Mouse (Mus musculus): ENCODE measurements around the gene Lrrc49. TPM values are rescaled to one million over a fixed set of nuclear protein-coding genes. Genes with fewer than 3 reads are reported as not detected.

The Lrrc49 gene
- polyA plus RNA-seq, 1 experiment from 2014 or later, result 20.6 TPM

GRCm38 (mm10) chr9:60672568-60672967 lies 15.4 kb downstream of the Lrrc49 start:
- Histone ChIP-seq H3K36me3 (peaks cover 24% of the 10 kb centered on the region), H3K27ac (no peak overlapping the region), H3K4me1 (no peaks in the 10 kb centered on the region), H3K9ac (no peak overlapping the region), H3K27me3 (no peaks in the 10 kb centered on the region), H3K4me3 (no peak overlapping the region), H3K9me3 (no peaks in the 10 kb centered on the region), H3K4me2 (no peak overlapping the region)
- WGBS, result 87% methylated on average over 6 of the region's 6 CpGs
- no peak for ATAC-seq (ENCODE audit: insufficient number of reproducible peaks, insufficient read depth, low FRiP score, low TSS enrichment, low read depth)

DNA sequence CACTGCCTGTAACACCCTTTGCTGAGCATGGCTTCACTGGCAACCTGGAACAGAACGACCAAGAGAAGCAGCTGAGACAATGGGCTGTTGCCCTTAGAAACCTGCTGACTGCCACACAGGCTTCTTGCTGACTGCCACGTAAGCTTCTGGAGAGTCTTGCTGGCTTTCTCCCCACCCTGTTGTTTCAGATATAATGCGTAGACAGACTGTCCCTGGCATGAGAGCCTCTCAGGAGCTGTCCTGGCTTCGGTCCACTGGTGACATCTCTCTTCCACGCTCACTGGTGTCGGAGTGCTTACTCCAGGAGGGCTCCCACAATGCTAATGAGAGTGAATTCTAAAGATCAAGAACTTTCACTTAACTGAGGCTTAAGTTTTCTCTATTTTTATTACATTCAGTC lies 19.1 kb downstream of the Lrrc49 start:
- Histone ChIP-seq H3K9me3 (no peaks in the 10 kb centered on the region), H3K9ac (no peak overlapping the region), H3K4me2 (no peak overlapping the region), H3K27ac (no peak overlapping the region), H3K27me3 (no peaks in the 10 kb centered on the region), H3K36me3 (peaks cover 37% of the 10 kb centered on the region), H3K4me1 (no peaks in the 10 kb centered on the region), H3K4me3 (no peak overlapping the region)
- WGBS, result 89% methylated on average over 6 of the region's 6 CpGs
- ATAC-seq (ENCODE audit: insufficient number of reproducible peaks, insufficient read depth, low FRiP score, low TSS enrichment, low read depth), result no peak

DNA sequence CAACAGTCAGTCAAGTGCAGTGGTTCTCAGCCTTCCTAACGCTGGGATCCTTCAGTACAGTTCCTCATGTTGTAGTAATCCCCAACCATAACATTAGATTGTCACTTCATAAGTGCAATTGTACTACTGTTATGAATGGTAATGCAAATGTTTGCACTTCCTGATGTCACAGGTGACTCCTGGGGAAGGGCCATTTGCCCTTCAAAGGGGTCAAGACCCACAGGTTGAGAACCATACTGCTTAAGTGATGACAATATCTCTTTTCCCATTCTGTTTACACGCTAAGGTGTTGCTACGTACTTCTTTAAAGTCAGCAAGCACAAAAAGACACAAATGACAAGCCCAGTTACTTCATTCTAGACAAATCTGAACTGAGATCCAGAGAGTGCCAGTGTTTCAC lies 22.4 kb downstream of the Lrrc49 start:
- Histone ChIP-seq H3K9ac (no peak overlapping the region), H3K9me3 (no peaks in the 10 kb centered on the region), H3K4me2 (no peak overlapping the region), H3K27ac (no peak overlapping the region), H3K4me3 (no peak overlapping the region), H3K27me3 (no peaks in the 10 kb centered on the region), H3K36me3 (peaks cover 43% of the 10 kb centered on the region), H3K4me1 (no peaks in the 10 kb centered on the region)
- ATAC-seq (ENCODE audit: insufficient number of reproducible peaks, insufficient read depth, low FRiP score, low TSS enrichment, low read depth), result no peak
- 94% methylated on average over 3 of the region's 3 CpGs for WGBS

GRCm38 (mm10) chr9:60664866-60665265 lies 23.1 kb downstream of the Lrrc49 start:
- Histone ChIP-seq H3K36me3 (peaks cover 43% of the 10 kb centered on the region), H3K4me3 (no peak overlapping the region), H3K9ac (no peak overlapping the region), H3K4me2 (no peak overlapping the region), H3K27ac (no peak overlapping the region), H3K9me3 (no peaks in the 10 kb centered on the region), H3K4me1 (no peaks in the 10 kb centered on the region), H3K27me3 (no peaks in the 10 kb centered on the region)
- 85% methylated on average over 5 of the region's 5 CpGs for WGBS
- ATAC-seq (ENCODE audit: insufficient number of reproducible peaks, insufficient read depth, low FRiP score, low TSS enrichment, low read depth), result no peak

DNA sequence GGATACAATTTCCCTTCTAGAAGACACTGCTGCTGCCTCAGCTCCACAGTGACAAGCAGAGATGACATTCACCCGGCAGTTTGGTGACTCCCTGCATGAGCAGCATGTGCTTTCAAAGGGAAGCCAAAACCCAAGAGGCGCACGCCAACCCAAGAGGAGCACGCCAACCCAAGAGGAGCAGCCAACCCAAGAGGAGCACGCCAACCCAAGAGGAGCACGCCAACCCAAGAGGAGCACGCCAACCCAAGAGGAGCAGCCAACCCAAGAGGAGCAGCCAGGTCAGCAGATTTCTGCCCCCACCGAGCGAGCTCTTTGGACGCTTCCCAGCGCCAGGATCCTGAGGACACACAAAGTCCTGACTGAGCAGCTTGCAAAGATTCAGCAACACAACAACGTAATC lies 23.6 kb downstream of the Lrrc49 start:
- no peaks in the 10 kb centered on the region for H3K4me1 ChIP-seq
- H3K27me3 ChIP-seq, result no peaks in the 10 kb centered on the region
- WGBS, result 97% methylated on average over 12 of the region's 12 CpGs
- no peak for ATAC-seq (ENCODE audit: insufficient number of reproducible peaks, insufficient read depth, low FRiP score, low TSS enrichment, low read depth)
- no peaks in the 10 kb centered on the region for H3K9me3 ChIP-seq
- no peak overlapping the region for H3K9ac ChIP-seq
- no peak overlapping the region for H3K4me3 ChIP-seq
- H3K4me2 ChIP-seq, result no peak overlapping the region
- H3K36me3 ChIP-seq, result peaks cover 40% of the 10 kb centered on the region
- no peak overlapping the region for H3K27ac ChIP-seq

GRCm38 (mm10) chr9:60662936-60663335 lies 25.0 kb downstream of the Lrrc49 start:
- H3K27ac ChIP-seq, result no peak overlapping the region
- no peak overlapping the region for H3K4me2 ChIP-seq
- no peak overlapping the region for H3K4me3 ChIP-seq
- no peak for ATAC-seq (ENCODE audit: insufficient number of reproducible peaks, insufficient read depth, low FRiP score, low TSS enrichment, low read depth)
- H3K4me1 ChIP-seq, result no peaks in the 10 kb centered on the region
- 79% methylated on average over 2 of the region's 2 CpGs for WGBS
- H3K9me3 ChIP-seq, result no peaks in the 10 kb centered on the region
- H3K9ac ChIP-seq, result no peak overlapping the region
- no peaks in the 10 kb centered on the region for H3K27me3 ChIP-seq
- peaks cover 28% of the 10 kb centered on the region for H3K36me3 ChIP-seq

GRCm38 (mm10) chr9:60653582-60653981 lies 34.4 kb downstream of the Lrrc49 start:
- no peaks in the 10 kb centered on the region for H3K27me3 ChIP-seq
- H3K9ac ChIP-seq, result no peak overlapping the region
- H3K27ac ChIP-seq, result no peak overlapping the region
- H3K36me3 ChIP-seq, result no peaks in the 10 kb centered on the region
- no peak overlapping the region for H3K4me2 ChIP-seq
- ATAC-seq (ENCODE audit: insufficient number of reproducible peaks, insufficient read depth, low FRiP score, low TSS enrichment, low read depth), result no peak
- H3K4me3 ChIP-seq, result no peak overlapping the region
- no peaks in the 10 kb centered on the region for H3K4me1 ChIP-seq
- H3K9me3 ChIP-seq, result no peaks in the 10 kb centered on the region

GRCm38 (mm10) chr9:60653137-60653536 lies 34.8 kb downstream of the Lrrc49 start:
- no peak for ATAC-seq (ENCODE audit: insufficient number of reproducible peaks, insufficient read depth, low FRiP score, low TSS enrichment, low read depth)
- Histone ChIP-seq H3K4me2 (no peak overlapping the region), H3K9me3 (no peaks in the 10 kb centered on the region), H3K27me3 (no peaks in the 10 kb centered on the region), H3K4me1 (no peaks in the 10 kb centered on the region), H3K36me3 (no peaks in the 10 kb centered on the region), H3K27ac (no peak overlapping the region), H3K4me3 (no peak overlapping the region), H3K9ac (no peak overlapping the region)
- WGBS, result 90% methylated on average over 1 of the region's 1 CpGs

DNA sequence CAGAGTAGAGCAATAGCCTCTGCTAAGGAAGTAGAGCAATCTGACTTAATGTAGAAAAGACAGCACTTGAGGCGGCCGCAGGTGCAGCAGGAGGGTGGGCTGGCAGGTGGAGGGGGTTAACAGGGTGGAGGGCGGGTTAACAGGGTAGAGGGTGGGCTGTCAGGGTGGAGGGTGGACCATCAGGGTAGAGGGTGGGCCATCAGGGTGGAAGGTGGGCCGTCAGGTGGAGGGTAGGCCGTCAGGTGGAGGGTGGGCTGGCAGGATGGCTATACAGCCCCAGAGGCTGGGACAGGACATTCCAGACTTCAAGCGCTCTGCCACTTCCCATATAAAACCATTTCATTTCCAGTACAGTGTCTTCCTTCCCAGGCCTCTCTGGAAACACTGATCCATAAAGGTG lies 37.7 kb downstream of the Lrrc49 start:
- H3K36me3 ChIP-seq, result no peaks in the 10 kb centered on the region
- H3K9me3 ChIP-seq, result no peaks in the 10 kb centered on the region
- no peak overlapping the region for H3K4me3 ChIP-seq
- no peak overlapping the region for H3K4me2 ChIP-seq
- no peak for ATAC-seq (ENCODE audit: insufficient number of reproducible peaks, insufficient read depth, low FRiP score, low TSS enrichment, low read depth)
- no peaks in the 10 kb centered on the region for H3K4me1 ChIP-seq
- no peak overlapping the region for H3K9ac ChIP-seq
- WGBS, result 80% methylated on average over 6 of the region's 6 CpGs
- no peak overlapping the region for H3K27ac ChIP-seq
- no peaks in the 10 kb centered on the region for H3K27me3 ChIP-seq

DNA sequence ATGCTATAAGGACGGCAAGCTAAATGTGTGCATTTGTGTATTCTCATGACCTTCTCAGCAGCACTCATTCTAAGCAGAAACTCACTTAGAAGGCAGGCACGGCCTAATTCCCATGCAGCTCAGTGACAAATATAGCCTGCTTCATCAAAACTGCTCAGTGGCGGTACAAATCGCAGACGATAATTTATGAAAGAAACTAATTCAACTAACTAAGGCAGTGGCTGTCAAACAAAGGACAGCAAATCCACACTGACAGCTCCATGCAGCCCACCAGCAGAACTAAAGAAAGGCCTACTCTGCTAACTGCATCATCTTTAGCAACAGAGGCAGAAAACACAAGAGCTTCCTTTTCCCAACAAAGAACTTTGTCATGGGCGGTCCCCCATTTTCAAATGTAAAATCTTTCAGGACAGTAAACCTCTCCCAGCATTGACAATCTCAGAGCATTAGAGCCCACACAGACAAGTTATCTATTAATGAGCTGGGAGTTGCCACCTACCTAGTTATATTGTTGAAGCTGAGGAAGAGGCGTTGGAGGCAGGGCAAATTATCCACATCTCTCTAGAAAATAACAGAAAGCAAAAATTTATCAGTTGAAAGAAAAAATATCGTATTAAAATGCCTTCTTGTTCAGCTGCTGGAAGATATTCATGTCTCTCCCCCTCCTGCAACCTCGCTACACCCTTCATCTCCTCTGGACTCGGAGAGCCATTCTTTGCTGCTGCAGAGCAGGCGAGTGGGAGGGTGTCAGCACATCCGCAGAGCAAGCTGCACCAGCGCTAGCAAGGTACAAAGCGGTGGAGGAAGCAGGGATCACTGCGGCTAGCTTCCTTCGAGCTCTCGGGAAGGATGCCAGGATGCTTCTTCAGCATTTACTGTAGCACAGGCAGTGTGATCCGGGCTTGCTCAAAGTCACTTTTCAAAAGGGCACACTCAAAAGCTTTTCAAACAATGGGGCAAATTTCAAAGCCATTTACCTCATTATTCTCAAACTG lies 38.7 kb downstream of the Lrrc49 start:
- Histone ChIP-seq H3K4me3 (no peak overlapping the region), H3K27me3 (no peaks in the 10 kb centered on the region), H3K27ac (no peak overlapping the region), H3K9ac (no peak overlapping the region), H3K4me2 (no peak overlapping the region), H3K9me3 (no peaks in the 10 kb centered on the region), H3K4me1 (no peaks in the 10 kb centered on the region), H3K36me3 (0 out of 2 replicates have a peak, but pooled peaks cover 2% of the 10 kb centered on the region)
- no peak for ATAC-seq (ENCODE audit: insufficient number of reproducible peaks, insufficient read depth, low FRiP score, low TSS enrichment, low read depth)
- 56% methylated on average over 18 of the region's 18 CpGs for WGBS

DNA sequence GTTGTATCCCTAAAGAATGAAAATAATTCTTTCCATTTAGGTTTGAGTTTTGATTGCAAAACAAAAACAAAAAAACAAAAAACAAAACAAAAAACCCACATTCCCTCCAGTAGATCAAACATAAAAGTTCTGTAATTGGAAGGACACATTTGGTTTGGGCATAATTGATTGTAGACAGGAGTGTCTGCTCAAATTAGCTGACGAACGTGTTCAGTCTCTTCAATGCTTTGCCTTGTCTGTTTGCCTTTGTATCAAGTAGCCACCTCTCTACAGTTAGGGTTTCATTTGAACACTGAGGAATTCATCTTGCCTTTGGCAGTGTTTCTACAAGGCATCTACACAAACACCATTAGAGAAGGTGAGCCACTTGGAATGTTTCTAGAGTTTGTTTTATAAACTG lies 54.4 kb downstream of the Lrrc49 start:
- Histone ChIP-seq H3K4me2 (no peak overlapping the region), H3K4me3 (no peak overlapping the region), H3K27me3 (no peaks in the 10 kb centered on the region), H3K9me3 (no peaks in the 10 kb centered on the region), H3K27ac (no peak overlapping the region), H3K4me1 (no peaks in the 10 kb centered on the region), H3K9ac (no peak overlapping the region), H3K36me3 (no peaks in the 10 kb centered on the region)
- ATAC-seq (ENCODE audit: insufficient number of reproducible peaks, insufficient read depth, low FRiP score, low TSS enrichment, low read depth), result no peak
- 29% methylated on average over 2 of the region's 2 CpGs for WGBS

DNA sequence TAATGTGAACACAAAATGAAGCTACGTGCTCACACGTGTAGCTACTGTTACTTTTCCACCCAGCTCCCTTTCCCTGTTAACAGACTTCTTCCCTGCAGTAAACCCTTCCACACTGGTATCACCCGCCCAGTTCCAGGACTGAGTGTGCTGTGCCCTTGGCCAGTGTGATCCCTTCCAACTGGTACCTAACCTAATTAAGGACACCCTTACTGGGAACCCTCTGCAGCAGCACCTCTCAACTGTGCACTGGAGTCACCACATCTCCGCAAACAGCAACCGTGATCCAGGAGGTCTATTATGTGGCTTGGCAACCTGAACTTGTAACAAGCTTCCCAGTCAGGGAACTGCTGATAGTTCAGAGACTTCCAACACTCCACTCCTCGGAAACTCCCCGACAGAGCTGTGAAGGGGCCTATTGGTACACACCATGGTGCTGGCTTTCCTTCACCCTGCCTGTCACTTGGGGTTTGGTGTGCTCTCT lies 61.6 kb downstream of the Lrrc49 start:
- Histone ChIP-seq H3K4me1 (0 out of 2 replicates have a peak, but pooled peaks cover 9% of the 10 kb centered on the region), H3K9ac (no peak overlapping the region), H3K27ac (no peak overlapping the region), H3K9me3 (no peaks in the 10 kb centered on the region), H3K36me3 (no peaks in the 10 kb centered on the region), H3K4me3 (no peak overlapping the region), H3K27me3 (no peaks in the 10 kb centered on the region), H3K4me2 (no peak overlapping the region)
- 80% methylated on average over 7 of the region's 7 CpGs for WGBS
- no peak for ATAC-seq (ENCODE audit: insufficient number of reproducible peaks, insufficient read depth, low FRiP score, low TSS enrichment, low read depth)

Data from embryonic facial prominence, embryonic 13.5 days (tissue).